Mouse (Mus musculus): ENCODE data around the gene Ehhadh. TPM values are rescaled to one million over a fixed set of nuclear protein-coding genes. Genes with fewer than 3 reads are reported as not detected.

Ehhadh gene
- 1.3 TPM in 2 replicates for polyA plus RNA-seq (2015; fragmentation: Nextera tagmentation; extraction: Ambion mirVana)

DNA sequence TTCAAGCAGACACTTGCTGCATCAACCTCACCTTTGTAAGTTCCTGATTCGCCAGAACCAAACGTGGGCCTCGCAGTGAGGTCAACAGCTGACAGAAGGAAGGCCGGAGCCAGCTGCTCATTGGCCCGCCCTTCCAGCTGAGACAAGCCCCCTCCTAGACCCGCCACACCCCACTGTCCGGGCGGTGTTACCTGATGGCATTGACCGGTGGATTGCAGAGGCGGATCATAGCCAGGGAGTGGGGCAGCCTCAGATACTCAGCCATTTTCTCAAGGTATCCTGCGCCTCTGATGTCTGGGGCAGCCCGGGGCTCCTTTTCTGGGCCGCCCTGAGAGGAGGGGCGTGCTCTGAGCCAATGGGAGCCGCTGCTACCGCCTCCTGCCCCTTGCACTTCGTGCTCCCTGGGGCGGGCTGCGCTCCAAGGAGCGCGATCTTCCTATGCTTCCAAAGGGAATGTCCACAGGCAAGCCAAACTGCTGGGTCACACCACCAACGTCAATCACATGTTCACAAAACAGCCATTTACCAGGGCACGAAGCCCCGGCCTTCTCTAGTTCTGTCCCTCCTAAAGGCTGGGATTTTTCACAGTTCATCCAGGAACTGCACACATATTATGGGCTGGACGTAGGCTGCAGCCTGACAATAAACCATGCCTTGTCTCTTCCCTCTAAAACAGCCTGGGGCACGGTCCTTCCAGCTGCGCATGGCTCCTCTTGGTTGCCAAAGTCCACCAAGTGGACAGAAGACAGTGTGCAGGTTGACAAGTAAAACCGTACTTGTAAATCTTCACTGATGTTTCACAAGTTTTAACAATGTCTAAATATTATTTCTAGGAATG, at the start of gene Ehhadh:
Gene Ehhadh, minus strand, starts transcription at position 292 of the 838 bp plus-strand sequence.
- H3K27me3 ChIP-seq, result no peaks in the 10 kb centered on the region
- peak within 1 kb of the TSS; percentile 48 for H3K4me3 ChIP-seq
- 6% methylated on average over 28 of the region's 28 CpGs for WGBS
- peak; percentile 88 for ATAC-seq (ENCODE audit: low FRiP score)
- peaks cover 11% of the 10 kb centered on the region for H3K4me1 ChIP-seq (replicated peaks)
- H3K9ac ChIP-seq, result peak within 1 kb of the TSS; percentile 78
- H3K36me3 ChIP-seq, result no peaks in the 10 kb centered on the region
- no peaks in the 10 kb centered on the region for H3K9me3 ChIP-seq
- H3K4me2 ChIP-seq, result peak within 1 kb of the TSS; percentile 71
- no peak within 1 kb of the TSS for H3K27ac ChIP-seq

DNA sequence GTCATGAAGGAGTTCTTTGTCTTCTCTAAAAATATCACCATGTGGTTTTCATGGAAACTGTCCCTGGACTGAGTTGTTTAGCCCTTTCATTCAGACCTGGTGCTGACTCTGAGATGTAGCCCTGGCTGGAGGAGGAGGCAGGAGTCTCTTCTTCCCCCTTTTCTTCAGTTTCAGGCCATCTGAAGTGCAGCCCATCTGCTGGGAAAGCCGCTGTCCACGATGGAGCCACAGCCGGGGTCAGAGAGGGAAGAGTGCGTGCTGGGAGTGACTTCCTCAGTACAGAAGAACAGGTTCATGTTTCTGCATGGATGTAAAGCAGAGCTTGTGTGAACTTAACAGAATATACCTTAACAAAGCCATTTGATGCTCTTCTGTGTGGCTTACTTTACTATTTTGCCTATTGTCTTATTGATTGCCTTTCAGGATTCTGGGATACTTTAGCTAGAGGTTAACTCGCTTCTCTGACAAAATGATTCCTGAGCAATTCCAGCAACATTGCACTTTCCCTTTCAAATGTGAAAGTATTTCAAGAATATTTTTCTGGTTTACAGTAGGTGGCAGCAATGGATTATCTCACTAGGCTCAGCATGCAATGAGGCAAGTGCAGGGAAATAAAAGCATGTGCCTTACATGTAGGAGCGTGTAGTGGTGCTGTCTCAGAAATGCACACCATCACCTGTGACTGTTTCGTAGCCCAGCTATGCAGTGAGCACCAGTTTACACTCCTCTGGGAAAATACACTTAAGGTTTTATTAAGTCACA, 48.9 kb upstream of the Ehhadh start:
- H3K9me3 ChIP-seq, result no peaks in the 10 kb centered on the region
- ATAC-seq (ENCODE audit: low FRiP score), result peak; percentile 73
- WGBS, result 70% methylated on average over 7 of the region's 7 CpGs
- H3K4me2 ChIP-seq, result no peak overlapping the region
- no peak overlapping the region for H3K27ac ChIP-seq
- no peaks in the 10 kb centered on the region for H3K36me3 ChIP-seq
- H3K4me1 ChIP-seq (replicated peaks), result peaks cover 10% of the 10 kb centered on the region; the same call in 1 of the 2 replicates
- no peaks in the 10 kb centered on the region for H3K27me3 ChIP-seq
- no peak overlapping the region for H3K4me3 ChIP-seq
- H3K9ac ChIP-seq, result no peak overlapping the region

DNA sequence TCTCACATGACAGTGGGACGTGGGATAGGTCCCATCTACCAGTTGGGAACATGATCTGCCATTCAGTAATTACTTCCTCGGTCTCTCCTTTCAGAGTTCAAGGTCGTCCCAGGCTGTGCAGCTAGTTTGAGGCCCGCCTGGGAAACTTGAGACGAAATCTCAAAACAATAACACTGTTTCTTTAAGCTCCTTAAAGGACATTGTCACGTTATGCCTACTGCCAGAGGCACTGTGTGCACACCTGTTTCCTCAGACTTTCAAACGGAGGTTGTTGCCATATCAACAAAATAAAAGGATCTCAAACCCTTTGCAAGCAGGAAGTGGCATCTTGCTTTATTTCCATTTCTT, 48.0 kb upstream of the Ehhadh start:
- peaks cover 10% of the 10 kb centered on the region; the same call in 1 of the 2 replicates for H3K4me1 ChIP-seq (replicated peaks)
- 55% methylated on average over 7 of the region's 7 CpGs for WGBS
- H3K4me2 ChIP-seq, result no peak overlapping the region
- H3K9me3 ChIP-seq, result no peaks in the 10 kb centered on the region
- no peaks in the 10 kb centered on the region for H3K36me3 ChIP-seq
- H3K9ac ChIP-seq, result no peak overlapping the region
- H3K4me3 ChIP-seq, result no peak overlapping the region
- H3K27me3 ChIP-seq, result no peaks in the 10 kb centered on the region
- no peak overlapping the region for H3K27ac ChIP-seq
- ATAC-seq (ENCODE audit: low FRiP score), result no peak

DNA sequence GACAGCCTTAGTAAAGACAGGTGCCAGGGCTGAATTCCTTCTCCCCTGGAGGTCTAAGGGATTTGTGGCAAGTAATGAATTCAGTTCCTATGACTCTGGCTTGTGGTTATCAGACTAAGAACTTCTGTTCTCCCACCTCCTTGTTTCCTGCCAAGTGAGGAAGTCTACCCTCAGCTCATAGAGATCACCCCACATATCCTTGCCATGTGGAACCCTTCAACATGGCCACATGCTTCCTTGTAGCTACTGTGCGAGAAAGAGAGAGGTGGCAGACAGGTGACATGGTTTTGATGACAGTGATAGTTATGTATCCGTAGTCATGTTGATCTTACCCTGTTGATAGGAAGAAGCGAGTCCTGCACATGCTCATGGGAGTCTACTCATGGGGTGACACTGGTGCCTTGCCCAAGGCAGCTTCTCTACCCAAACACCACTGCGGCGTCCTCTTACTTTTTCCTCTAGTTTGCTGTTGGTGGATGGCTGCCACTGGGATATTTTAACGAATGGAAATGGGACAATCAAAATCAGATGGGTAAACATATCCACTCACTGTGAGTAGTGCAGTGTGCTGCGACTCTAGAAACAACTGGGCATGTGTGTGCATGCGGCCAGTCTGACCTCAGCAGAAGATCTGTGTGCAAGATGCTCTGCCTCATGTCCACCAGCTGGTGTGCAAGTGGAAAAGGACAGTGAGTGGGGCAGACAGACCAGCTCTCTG, 47.4 kb upstream of the Ehhadh start:
- Histone ChIP-seq H3K4me3 (no peak overlapping the region), H3K36me3 (no peaks in the 10 kb centered on the region), H3K27me3 (no peaks in the 10 kb centered on the region), H3K4me2 (no peak overlapping the region), H3K9me3 (no peaks in the 10 kb centered on the region), H3K9ac (no peak overlapping the region), H3K27ac (no peak overlapping the region), H3K4me1 (replicated peaks) (peaks cover 10% of the 10 kb centered on the region; the same call in 1 of the 2 replicates)
- WGBS, result 90% methylated on average over 8 of the region's 8 CpGs
- ATAC-seq (ENCODE audit: low FRiP score), result no peak

DNA sequence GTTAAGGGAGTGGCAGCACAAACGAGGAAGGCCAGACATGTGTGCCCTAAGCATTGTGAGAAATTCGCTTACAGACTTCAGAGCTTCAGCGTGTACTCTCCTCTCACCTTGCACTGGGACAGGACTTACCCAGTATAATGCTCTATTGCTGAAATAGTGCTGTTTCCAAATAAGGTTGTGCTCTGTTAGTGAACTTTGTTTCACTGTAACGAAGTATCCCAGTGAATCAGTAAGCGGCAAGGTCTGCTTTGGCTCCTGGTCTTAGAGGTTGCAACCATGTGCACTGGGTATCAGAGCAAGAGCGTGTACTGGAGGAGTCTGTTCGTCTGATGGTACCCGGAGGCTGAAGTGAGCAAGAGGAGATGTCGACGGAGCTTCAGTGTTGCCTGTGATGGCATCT, 46.4 kb upstream of the Ehhadh start:
- Histone ChIP-seq H3K4me2 (no peak overlapping the region), H3K27ac (no peak overlapping the region), H3K36me3 (no peaks in the 10 kb centered on the region), H3K27me3 (no peaks in the 10 kb centered on the region), H3K4me1 (replicated peaks) (peaks cover 10% of the 10 kb centered on the region; the same call in 1 of the 2 replicates), H3K9ac (no peak overlapping the region), H3K4me3 (no peak overlapping the region), H3K9me3 (no peaks in the 10 kb centered on the region)
- ATAC-seq (ENCODE audit: low FRiP score), result no peak
- WGBS, result 72% methylated on average over 10 of the region's 10 CpGs

DNA sequence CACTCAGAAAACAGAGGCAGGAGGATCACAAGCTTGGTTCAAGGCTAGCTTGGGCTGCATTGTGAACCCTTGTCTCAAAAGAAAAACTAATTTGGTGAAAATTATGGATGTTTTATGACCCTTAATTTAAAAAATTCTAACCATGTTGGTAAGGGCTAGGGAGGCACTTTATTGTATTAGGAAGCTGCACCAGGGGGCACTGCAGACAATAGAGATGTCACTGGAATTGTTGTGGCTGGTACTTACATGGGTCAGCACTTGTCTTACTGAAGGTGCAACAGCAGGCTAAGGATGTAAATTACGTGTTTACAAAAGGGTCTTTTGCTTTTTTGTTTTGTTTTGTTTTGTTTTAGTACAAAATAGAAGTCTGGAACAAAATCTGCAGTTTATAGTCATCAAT, 45.9 kb upstream of the Ehhadh start:
- no peaks in the 10 kb centered on the region for H3K27me3 ChIP-seq
- H3K9me3 ChIP-seq, result no peaks in the 10 kb centered on the region
- peaks cover 10% of the 10 kb centered on the region; the same call in 1 of the 2 replicates for H3K4me1 ChIP-seq (replicated peaks)
- H3K4me3 ChIP-seq, result no peak overlapping the region
- no peak overlapping the region for H3K9ac ChIP-seq
- 64% methylated on average over 1 of the region's 1 CpGs for WGBS
- no peak overlapping the region for H3K4me2 ChIP-seq
- ATAC-seq (ENCODE audit: low FRiP score), result no peak
- H3K27ac ChIP-seq, result no peak overlapping the region
- H3K36me3 ChIP-seq, result no peaks in the 10 kb centered on the region

DNA sequence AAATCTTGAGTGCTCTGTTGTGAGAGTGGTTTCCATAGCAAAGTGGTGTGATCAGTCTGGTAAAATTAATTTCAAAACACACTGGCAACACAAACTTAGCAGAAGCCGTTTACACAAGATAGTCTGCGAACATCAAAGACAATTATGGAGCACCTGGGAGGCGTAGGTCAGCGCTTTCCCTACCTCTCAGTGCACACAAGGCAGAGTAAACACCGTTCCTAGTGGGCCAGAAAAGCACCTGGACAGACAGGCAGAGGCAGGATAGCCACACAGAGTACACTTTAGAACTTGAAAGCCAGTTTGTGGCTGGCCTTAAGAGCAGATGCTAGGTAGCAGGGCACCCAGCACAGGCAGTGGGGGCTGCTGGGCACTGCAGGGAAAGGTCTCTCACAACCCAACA, 44.2 kb upstream of the Ehhadh start:
- Histone ChIP-seq H3K27ac (no peak overlapping the region), H3K4me3 (no peak overlapping the region), H3K36me3 (no peaks in the 10 kb centered on the region), H3K27me3 (no peaks in the 10 kb centered on the region), H3K9ac (no peak overlapping the region), H3K4me2 (no peak overlapping the region), H3K9me3 (no peaks in the 10 kb centered on the region), H3K4me1 (replicated peaks) (peaks cover 6% of the 10 kb centered on the region; the same call in 1 of the 2 replicates)
- WGBS, result 82% methylated on average over 5 of the region's 5 CpGs
- ATAC-seq (ENCODE audit: low FRiP score), result no peak

DNA sequence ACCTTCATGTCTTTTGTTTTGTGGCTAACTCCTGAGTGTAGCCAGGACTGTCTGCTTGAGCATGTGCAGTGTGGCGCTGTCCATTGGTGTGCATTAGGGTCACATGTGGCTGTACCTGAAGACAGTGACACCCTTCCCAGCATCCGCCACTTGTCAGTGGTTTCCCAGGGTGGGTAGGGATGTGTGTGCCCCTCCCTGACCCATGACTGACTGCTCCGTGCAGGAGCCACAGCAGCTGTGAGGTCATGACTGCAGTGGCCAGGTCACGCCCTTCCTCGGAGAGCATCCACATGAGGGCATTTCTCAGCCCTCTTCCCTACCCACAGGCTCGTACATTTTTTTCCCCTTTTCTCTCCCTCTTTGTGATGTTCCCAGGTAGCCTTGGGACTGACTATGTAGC, 43.2 kb upstream of the Ehhadh start:
- no peaks in the 10 kb centered on the region for H3K9me3 ChIP-seq
- H3K36me3 ChIP-seq, result no peaks in the 10 kb centered on the region
- H3K4me2 ChIP-seq, result no peak overlapping the region
- H3K4me1 ChIP-seq (replicated peaks), result 0 out of 2 replicates have a peak, but pooled peaks cover 6% of the 10 kb centered on the region
- no peak overlapping the region for H3K27ac ChIP-seq
- ATAC-seq (ENCODE audit: low FRiP score), result no peak
- no peak overlapping the region for H3K4me3 ChIP-seq
- WGBS, result 59% methylated on average over 6 of the region's 6 CpGs
- H3K27me3 ChIP-seq, result no peaks in the 10 kb centered on the region
- no peak overlapping the region for H3K9ac ChIP-seq

DNA sequence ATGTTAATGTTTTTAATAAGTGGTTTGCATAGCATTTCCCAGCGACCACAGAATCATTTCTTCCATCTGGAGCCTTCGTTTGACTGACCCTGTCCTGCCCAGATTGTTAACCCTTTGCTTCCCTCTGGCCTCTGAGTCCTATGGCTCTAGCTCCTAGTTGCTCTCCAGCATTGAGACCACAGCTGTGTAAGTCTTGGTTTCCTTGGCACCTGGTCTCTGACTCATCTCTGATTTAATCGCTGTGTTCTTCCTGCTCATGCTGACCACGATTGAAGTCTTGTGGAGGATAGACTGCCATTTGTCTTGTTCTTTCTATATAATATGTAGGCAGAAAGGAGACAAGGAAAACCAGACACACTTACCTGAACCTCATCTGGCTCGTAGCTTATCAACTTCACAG, 42.1 kb upstream of the Ehhadh start:
- no peak for ATAC-seq (ENCODE audit: low FRiP score)

DNA sequence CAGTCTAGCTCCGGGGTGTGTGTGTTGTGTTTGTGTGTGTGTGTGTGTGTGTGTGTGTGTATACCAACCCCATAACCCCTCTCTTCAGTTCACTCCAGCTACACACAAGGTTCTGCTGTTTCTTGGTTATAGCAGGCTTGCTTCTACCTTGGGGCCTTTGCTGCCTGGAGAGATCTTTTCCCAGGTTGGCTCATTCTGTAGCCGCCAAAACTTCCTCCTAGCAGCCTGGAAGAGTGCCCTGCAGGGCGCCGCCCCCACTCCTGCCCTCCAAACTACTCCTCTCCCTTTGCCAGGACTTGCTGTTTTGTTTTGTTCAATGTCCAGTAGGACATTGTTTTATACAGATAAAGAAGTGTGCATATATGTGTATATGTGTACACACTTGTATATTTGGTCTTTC, 40.0 kb upstream of the Ehhadh start:
- H3K36me3 ChIP-seq, result no peaks in the 10 kb centered on the region

More for the DNA sequence above, 42.1 kb upstream of the Ehhadh start:
- no peak overlapping the region for H3K27ac ChIP-seq
- H3K27me3 ChIP-seq, result no peaks in the 10 kb centered on the region
- H3K4me1 ChIP-seq (replicated peaks), result 0 out of 2 replicates have a peak, but pooled peaks cover 6% of the 10 kb centered on the region
- H3K9me3 ChIP-seq, result no peaks in the 10 kb centered on the region
- no peaks in the 10 kb centered on the region for H3K36me3 ChIP-seq
- H3K4me2 ChIP-seq, result no peak overlapping the region
- H3K4me3 ChIP-seq, result no peak overlapping the region
- no peak overlapping the region for H3K9ac ChIP-seq
- WGBS, result 46% methylated on average over 5 of the region's 5 CpGs

DNA sequence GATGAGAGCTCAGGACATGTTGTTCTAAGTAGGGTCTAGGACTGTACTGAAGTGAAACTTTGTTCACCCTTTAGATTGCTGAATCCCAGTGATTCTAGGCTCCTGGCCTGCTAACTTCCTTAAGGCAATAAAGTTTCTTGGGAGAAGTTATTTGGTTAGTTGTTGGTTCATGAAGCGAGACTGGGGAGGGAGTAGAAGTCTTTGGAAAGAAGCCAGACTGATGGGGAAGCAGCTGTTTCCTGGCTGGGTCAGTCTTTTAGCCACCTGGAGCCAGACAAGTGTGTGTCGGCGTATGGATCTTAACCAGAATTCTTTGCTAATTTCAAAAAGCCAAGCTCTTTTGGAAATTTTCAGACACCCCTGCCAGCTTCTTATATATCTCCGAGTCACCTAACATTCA, 39.5 kb upstream of the Ehhadh start:
- Histone ChIP-seq H3K27ac (no peak overlapping the region), H3K4me1 (replicated peaks) (no peaks in the 10 kb centered on the region), H3K9ac (no peak overlapping the region), H3K27me3 (no peaks in the 10 kb centered on the region), H3K4me2 (no peak overlapping the region), H3K36me3 (no peaks in the 10 kb centered on the region), H3K4me3 (no peak overlapping the region), H3K9me3 (no peaks in the 10 kb centered on the region)
- no peak for ATAC-seq (ENCODE audit: low FRiP score)
- WGBS, result 77% methylated on average over 4 of the region's 4 CpGs

More for the DNA sequence above, 40.0 kb upstream of the Ehhadh start:
- no peak overlapping the region for H3K4me2 ChIP-seq
- H3K9ac ChIP-seq, result no peak overlapping the region
- H3K27me3 ChIP-seq, result no peaks in the 10 kb centered on the region
- no peaks in the 10 kb centered on the region for H3K4me1 ChIP-seq (replicated peaks)
- no peak for ATAC-seq (ENCODE audit: low FRiP score)
- no peak overlapping the region for H3K27ac ChIP-seq
- WGBS, result 86% methylated on average over 4 of the region's 4 CpGs
- H3K9me3 ChIP-seq, result no peaks in the 10 kb centered on the region
- H3K4me3 ChIP-seq, result no peak overlapping the region

DNA sequence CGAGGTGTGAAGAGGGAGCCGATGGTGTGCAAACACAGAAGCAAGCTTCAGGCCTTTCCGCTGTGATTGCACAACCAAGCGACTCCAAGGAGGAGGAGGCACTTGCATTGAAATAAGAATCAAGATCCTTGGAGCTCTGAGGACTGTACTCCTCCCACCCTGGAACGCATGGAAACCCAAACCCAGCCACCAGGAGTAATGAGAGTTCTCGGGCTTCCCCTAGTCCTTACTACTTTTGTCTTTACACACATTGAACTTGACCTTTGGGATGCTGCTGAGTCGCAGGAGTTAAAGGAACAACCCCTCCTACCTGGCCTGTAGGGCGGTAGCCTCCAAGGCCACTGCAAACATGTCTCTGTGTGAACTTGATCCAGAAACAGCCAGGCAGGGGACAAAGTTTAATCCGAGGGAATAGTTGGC, 38.0 kb upstream of the Ehhadh start:
- 76% methylated on average over 9 of the region's 9 CpGs for WGBS
- Histone ChIP-seq H3K9me3 (no peaks in the 10 kb centered on the region), H3K4me3 (no peak overlapping the region), H3K36me3 (no peaks in the 10 kb centered on the region), H3K27me3 (no peaks in the 10 kb centered on the region), H3K9ac (no peak overlapping the region), H3K4me2 (no peak overlapping the region), H3K27ac (no peak overlapping the region), H3K4me1 (replicated peaks) (no peaks in the 10 kb centered on the region)
- ATAC-seq (ENCODE audit: low FRiP score), result no peak

All from hindbrain, embryonic 13.5 days (tissue).